Mouse (Mus musculus): ENCODE data around the gene Ceacam18.
"Not testable (repeated sequence)": the region's sequence is repeated elsewhere in the genome, so short reads cannot be mapped to it uniquely, and the experiment has no call there.

Ceacam18 gene

GRCm38 (mm10) chr7:43634500-43634899, at the start of gene Ceacam18:
Gene Ceacam18, plus strand, starts transcription at chr7:43634707.
- DNase-seq: no peak

GRCm38 (mm10) chr7:43584790-43585189, 49.7 kb upstream of the Ceacam18 start:
- DNase-seq: no peak

GRCm38 (mm10) chr7:43601884-43602283, 32.6 kb upstream of the Ceacam18 start:
- DNase-seq: no peak

GRCm38 (mm10) chr7:43606896-43607742, 27.4 kb upstream of the Ceacam18 start, which contains the start of gene Zfp819:
Gene Zfp819, plus strand, starts transcription at chr7:43607169.
- DNase-seq: no peak

GRCm38 (mm10) chr7:43607743-43608287, 26.7 kb upstream of the Ceacam18 start:
- DNase-seq: no peak

DNA sequence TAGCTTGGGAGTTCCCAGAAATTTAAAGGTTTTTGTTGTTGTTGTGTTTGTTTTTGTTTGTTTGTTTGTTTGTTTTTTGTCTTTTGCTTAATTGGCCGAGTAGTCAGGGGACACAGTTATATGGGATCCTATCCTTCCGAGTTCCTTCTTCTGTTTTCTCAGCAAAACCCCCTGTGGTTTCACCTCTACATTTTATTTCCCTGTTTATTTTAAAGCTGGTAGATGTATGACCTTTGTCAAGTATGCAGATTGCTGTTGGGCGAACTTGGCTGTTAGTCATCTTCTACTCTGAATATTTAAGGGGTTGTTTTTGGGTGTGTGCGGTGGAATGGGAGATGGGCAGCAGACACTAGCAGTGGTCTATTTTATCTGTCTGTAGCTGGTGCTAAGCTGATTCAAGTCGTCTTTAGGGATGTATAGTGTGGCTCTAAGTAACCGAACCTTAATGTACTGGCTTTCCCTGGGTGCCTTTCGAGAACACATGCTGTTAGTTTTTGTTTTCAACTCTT, 26.1 kb upstream of the Ceacam18 start:
- DNase-seq: no peak

DNA sequence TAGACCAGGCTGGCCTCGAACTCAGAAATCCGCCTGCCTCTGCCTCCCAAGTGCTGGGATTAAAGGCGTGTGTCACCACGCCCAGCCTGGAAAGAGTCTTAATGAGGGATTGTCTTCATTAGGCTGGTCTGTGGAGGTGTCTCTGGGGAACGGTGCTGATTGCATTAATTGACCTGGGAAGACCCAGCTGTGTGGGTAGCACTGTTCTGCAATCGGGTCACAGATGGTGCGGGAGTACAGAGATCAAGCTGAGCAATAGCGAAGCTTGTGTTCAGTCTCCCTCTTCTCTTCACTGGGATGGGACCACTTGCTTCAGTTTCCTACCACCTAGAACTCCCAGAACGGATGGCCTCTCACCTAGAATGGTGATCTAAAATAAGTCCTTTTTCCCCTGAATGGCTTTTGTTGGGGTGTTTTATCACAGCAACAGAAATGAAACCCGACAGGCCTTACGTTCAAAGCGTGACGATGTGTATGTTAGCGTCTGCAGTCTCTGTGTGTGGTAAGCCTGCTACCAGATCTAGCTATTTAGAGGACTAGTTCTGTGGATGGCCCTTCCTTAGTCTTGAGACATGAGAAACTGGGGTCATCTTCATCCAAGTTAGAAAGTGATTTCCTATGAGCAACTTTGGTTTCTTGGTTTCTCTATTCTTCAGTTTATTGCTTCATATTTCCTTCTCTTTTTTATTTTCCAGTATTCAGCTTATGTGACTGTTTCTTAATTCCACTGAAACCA, 20.5 kb upstream of the Ceacam18 start:
- DNase-seq: no peak

DNA sequence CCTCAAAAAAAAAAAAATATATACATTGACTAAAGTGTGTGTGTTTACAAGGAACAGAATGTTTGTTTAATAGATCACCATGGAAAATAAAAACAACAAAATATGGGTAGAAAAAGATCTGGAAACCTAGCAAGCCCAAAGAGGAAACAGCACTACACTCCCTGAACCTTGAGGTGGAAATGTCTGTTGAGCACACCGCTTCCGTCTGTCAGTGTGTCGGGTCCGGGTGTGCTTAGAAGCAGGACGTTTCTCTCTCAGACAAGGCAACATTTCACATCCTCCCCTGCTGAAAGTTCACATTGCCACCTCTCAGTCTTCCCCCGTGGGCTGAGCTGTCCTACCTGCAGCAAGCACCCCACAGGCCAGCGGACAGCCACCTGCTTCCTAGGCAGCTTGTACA, 11.6 kb upstream of the Ceacam18 start:
- DNase-seq: no peak

DNA sequence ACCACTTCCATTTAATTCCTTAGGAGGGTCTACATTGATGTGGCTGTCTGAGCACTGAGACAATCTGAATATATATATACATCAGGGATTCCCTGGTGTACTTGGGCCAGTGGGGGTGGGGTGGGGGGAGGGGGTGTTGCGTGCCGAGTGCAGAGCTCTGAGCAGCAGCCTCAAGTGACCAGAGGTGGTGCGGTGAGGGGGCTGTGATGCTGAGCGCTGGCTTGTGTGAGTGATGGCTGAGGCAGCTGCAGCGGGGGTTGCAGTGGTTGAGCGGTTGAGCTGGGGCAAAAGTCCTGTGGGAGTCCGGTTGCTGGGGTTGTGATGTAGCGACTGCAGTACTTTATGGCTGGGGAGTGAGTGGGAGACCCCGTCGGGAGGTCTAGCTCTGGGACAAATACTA, 10.7 kb upstream of the Ceacam18 start:
- DNase-seq: no peak

GRCm38 (mm10) chr7:43625065-43625464, 9.4 kb upstream of the Ceacam18 start:
- DNase-seq: no peak

DNA sequence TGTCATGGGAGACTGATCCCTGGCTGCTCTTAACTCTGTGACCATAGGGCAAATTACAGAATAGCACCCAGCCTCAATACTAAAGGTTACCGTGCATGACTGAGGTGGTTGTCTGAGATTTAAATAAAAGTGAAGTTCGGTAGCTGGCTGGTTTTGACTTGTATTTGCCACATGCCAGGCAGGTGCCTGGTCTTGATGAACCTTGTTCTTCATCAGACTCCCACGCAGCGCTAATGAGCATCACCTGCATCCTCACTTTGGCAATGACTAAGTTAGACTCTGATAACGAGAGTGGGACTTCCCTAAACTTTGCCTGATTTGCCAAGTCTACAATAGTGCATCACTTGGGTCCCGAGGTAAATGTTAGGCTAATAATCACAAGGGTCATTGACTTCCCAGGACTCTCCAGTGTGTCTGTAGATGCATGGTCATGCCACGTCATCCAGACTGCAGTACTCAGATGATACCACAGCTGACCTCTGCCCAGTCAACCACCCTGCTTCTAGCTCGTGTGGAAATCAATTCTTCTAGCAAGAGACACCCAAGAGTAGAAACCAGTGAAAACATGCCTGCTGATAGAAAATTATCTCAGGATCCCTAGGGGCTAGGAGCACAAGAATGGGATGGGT, 8.6 kb upstream of the Ceacam18 start:
- DNase-seq: no peak

DNA sequence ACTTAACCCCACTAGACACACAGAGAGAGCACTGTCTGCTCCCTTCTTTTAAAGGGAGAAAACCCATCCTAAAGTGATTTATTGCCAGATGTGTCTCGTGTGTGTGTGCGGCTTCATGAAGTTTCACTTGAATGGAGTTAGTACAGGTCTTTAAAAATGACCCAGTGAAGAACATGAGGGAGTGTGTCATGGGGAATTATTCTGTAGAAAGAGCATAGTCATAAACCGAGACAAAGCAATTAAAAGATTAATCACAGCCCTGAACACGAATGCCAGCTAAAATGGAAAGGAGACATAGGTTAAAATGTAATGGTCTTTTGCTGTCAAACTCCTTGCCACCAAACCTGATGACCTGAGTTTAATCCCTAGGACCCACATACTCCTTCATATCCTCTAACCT, 567 bp upstream of the Ceacam18 start:
- DNase-seq: no peak

DNA sequence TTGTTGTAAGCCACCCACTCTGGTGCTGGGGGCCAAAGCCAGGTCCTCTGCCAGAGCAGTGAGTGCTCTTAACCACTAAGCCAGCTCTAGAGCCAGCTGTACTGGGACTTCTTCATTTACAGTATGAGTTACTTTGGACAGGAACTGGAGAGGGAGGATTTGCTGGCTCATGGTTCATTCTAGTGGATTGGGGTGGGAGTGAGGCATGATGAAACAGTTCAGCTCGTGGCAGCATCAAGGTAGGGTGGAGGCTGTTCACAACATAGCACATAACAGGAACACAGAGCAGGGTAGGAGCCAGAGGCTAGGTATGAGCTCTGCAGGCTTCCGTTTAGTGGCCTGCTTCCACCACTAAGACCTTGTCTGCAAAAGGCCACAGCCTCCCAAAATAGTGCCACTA, 1.7 kb downstream of the Ceacam18 start:
- DNase-seq: no peak

DNA sequence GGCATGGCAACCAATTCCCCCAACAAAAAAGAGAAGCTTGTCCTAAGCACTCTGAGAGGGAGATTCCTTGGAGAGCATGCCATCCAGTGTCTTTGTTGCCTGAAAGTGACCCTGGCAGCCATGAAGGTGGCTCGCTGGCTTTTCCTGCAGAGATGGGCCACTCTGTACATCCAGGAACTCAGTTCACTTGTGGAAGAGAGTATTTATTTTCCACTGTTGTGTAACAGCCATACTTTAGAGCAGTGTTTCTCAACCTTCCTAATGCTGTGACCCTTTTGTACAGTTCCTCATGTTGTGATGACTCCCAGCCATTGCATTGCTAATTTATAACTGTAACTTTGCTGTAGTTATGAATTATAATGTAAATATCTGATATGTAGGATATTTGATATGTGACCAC, 2.6 kb downstream of the Ceacam18 start:
- DNase-seq: no peak

- no peak for DNase-seq
Observed at GRCm38 (mm10) chr7:43642587-43642986, 8.1 kb downstream of the Ceacam18 start.

DNA sequence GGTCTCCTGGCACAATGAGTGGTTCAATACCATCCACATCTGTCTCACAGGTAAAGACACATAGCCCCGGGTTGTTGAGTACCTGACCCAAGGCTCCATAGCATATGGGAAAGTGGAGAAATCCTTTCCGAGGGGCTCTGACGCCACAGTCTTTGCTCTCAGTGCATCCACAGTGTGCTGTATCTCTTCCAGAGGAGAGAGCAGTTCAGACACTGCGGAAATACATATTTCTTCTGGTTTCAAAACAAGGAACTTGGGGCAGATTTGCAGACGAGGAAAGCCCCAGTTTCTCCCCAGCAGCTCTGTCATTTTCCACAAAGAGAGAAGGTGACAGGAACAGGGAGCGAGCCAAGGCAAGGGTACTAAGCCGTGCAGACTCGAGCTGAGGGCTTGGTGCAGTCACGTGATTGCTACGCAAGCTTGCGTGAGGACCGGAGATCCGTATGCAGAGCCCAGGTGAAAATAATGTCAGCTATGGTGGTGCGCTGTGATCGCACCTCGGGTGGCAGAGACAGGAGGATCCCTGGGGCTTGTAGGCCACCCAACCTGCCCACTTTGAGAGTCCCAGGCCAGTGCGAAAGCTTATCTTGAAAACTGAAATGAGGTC, 8.6 kb downstream of the Ceacam18 start:
- no peak for DNase-seq

- no peak for DNase-seq
Observed at GRCm38 (mm10) chr7:43652683-43653082, 18.2 kb downstream of the Ceacam18 start.

- no peak for DNase-seq
Observed at GRCm38 (mm10) chr7:43654519-43654918, 20.0 kb downstream of the Ceacam18 start.

GRCm38 (mm10) chr7:43656232-43656631, 21.7 kb downstream of the Ceacam18 start:
- no peak for DNase-seq

- DNase-seq: no peak
Observed at GRCm38 (mm10) chr7:43660002-43660401, 25.5 kb downstream of the Ceacam18 start, which contains the start of gene Siglece. Gene Siglece, minus strand, starts transcription at chr7:43660161.

DNA sequence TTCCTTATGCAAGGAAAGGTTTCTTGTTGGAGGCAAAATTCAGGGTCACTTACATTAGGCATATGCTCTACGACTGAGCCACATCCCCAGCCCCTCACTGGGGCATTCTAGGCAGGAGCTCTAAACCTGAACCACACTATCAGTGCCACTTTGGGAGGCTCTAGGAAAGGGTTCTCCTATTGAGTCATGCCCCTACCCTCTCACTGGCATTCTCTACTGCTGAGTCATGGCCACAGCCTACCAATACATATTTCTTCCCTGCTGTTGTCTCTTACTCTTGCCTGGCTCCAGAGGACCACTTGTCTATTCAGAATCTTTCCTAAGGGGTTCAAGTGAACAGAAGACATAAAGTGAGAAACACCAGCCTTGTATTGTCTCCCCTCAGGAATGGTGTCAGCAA, 28.3 kb downstream of the Ceacam18 start:
- DNase-seq: no peak

GRCm38 (mm10) chr7:43667221-43667620, 32.7 kb downstream of the Ceacam18 start:
- not testable (repeated sequence) for DNase-seq

DNA sequence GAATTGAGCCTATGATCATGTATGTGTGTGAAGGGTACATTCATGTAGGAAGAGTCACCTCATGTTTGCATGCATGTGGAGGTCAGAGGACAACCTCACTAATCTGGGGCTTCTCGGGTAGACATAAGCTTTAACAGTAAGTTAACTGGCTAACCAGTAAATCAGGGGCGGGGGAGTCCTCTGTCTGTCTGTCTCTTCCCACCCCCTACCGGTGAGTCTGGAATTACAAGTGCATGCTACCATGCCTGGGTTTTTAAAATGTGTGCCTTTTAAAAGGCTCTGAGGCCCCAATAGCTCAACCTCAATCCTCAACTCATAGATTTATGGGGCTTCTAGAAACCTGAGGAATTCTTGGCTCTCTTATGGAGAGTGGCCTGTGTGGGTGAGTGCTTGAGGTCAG, 34.1 kb downstream of the Ceacam18 start:
- DNase-seq: no peak

Measured in cerebellum, adult 9-10 months (tissue).